In genomic region chr5:36313353-36314079, GRCm38 (mm10) we compare ENCODE assay signal across 9 mouse cellular contexts.
DNase-seq lines count a peak whose midpoint lies in the region; ATAC-seq lines count a peak whose summit lies in the region.
"Had no signal": no experiment of that assay in that cellular context is flagged by ENCODE, and none has a peak within 500 bp of the region (broad histone marks: within the 10 kb centered on the region; RNA-seq: fewer than 3 reads in every experiment).

No protein-coding gene starts in this region.

- H3K4me1 ChIP-seq in intestine, embryonic 15.5 days (replicated peaks), result peaks cover 20% of the 10 kb centered on the region
- H3K4me1 ChIP-seq in limb, embryonic 10.5 days, result peaks cover 33% of the 10 kb centered on the region
- H3K4me1 ChIP-seq in neural tube, embryonic 15.5 days, result peaks cover 24% of the 10 kb centered on the region

- 26% methylated on average over 16 of the region's 16 CpGs for WGBS in intestine, embryonic 15.5 days
- 52% methylated on average over 16 of the region's 16 CpGs for WGBS in limb, embryonic 10.5 days
- WGBS in neural tube, embryonic 15.5 days, result 32% methylated on average over 16 of the region's 16 CpGs

- H3K4me3 ChIP-seq in intestine, embryonic 15.5 days (replicated peaks), result no peak overlapping the region
- no peak overlapping the region for H3K4me3 ChIP-seq in limb, embryonic 10.5 days
- no peak overlapping the region for H3K4me3 ChIP-seq in neural tube, embryonic 15.5 days (replicated peaks)

- H3K27me3 ChIP-seq in intestine, embryonic 15.5 days (replicated peaks), result no peaks in the 10 kb centered on the region
- H3K27me3 ChIP-seq in limb, embryonic 10.5 days (ENCODE audit: low read depth, poor library complexity, severe bottlenecking), result no peaks in the 10 kb centered on the region
- no peaks in the 10 kb centered on the region; the same call in 1 of the 2 replicates for H3K27me3 ChIP-seq in neural tube, embryonic 15.5 days (replicated peaks)

- no peaks in the 10 kb centered on the region for H3K9me3 ChIP-seq in intestine, embryonic 15.5 days
- no peaks in the 10 kb centered on the region for H3K9me3 ChIP-seq in limb, embryonic 10.5 days (replicated peaks)
- H3K9me3 ChIP-seq in neural tube, embryonic 15.5 days (replicated peaks), result no peaks in the 10 kb centered on the region
- H3K9me3 ChIP-seq: G1E had no signal

- H3K27ac ChIP-seq in intestine, embryonic 15.5 days, result peak overlapping the region; percentile 38; the same call in 1 of the 2 replicates
- peak overlapping the region; percentile 72 for H3K27ac ChIP-seq in limb, embryonic 10.5 days
- H3K27ac ChIP-seq in neural tube, embryonic 15.5 days (replicated peaks), result peak overlapping the region; percentile 48; the same call in 1 of the 2 replicates

- H3K36me3 ChIP-seq in intestine, embryonic 15.5 days, result no peaks in the 10 kb centered on the region
- no peaks in the 10 kb centered on the region for H3K36me3 ChIP-seq in limb, embryonic 10.5 days
- H3K36me3 ChIP-seq in neural tube, embryonic 15.5 days, result no peaks in the 10 kb centered on the region
- H3K36me3 ChIP-seq: G1E had no signal

- 0 out of 2 replicates have a peak overlapping the region, but pooled peaks have one; percentile 6 for H3K4me2 ChIP-seq in intestine, embryonic 15.5 days (replicated peaks)
- H3K4me2 ChIP-seq in neural tube, embryonic 15.5 days, result peak overlapping the region; percentile 7; the same call in 1 of the 2 replicates

- no peak overlapping the region for H3K9ac ChIP-seq in intestine, embryonic 15.5 days
- H3K9ac ChIP-seq in neural tube, embryonic 15.5 days (replicated peaks), result no peak overlapping the region

- peak; percentile 56 for DNase-seq in 3T3-L1 (ENCODE audit: low read depth, low spot score)
- peak; percentile 81 for DNase-seq in embryo, embryonic 10 days (ENCODE audit: low spot score)
- peak; percentile 99 for DNase-seq in heart, adult 11 months
- DNase-seq in limb, embryonic 10.5 days (ENCODE audit: low spot score), result peak; percentile 43
- DNase-seq in spleen, adult 12 weeks (ENCODE audit: low spot score), result no peak
- DNase-seq in ovary, postnatal 36 days (ENCODE audit: low spot score), result no peak

- ATAC-seq in intestine, embryonic 15.5 days, result peak; percentile 80
- ATAC-seq in neural tube, embryonic 15.5 days (ENCODE audit: low FRiP score), result peak; percentile 48; the same call in 1 of the 2 replicates

Comparison
In these comparisons a context has a peak if more than half of its experiments do, and no peak if none do; other contexts are left out.
1. DNase-seq: peak in 3T3-L1 (single experiment), embryo, embryonic 10 days (single experiment), heart, adult 11 months (single experiment) and limb, embryonic 10.5 days (single experiment); none in spleen, adult 12 weeks (single experiment) and ovary, postnatal 36 days (single experiment).
2. Peak in every context shown above with its lines, with median percentiles within 50 percentile points of each other: H3K27ac ChIP-seq.